Mouse (Mus musculus): ENCODE results near the gene Znrf4. TPM values are rescaled to one million over a fixed set of nuclear protein-coding genes. Genes with fewer than 3 reads are reported as not detected.

Znrf4 gene
- polyA plus RNA-seq, 1 experiment: not detected

- no peak for TF ChIP-seq POLR2A (IDR thresholded peaks at IDR 0.05; ENCODE audit: insufficient read depth, low read depth, low read length)
- no peak for TF ChIP-seq CTCF (IDR thresholded peaks at IDR 0.05; ENCODE audit: insufficient read depth, low read depth, low read length)
- Histone ChIP-seq H3K4me3 (ENCODE audit: insufficient read depth, low read depth, low read length) (no peak overlapping the region), H3K4me1 (ENCODE audit: control insufficient read depth, insufficient read depth, low read length) (peaks cover 30% of the 10 kb centered on the region), H3K27ac (ENCODE audit: insufficient read depth, low read depth, low read length) (peak overlapping the region; percentile 36; the same call in 1 of the 2 replicates)
- 67% methylated on average over 12 of the region's 12 CpGs for WGBS
Observed at GRCm38 (mm10) chr17:56550784-56551475, 38.7 kb upstream of the Znrf4 start.

GRCm38 (mm10) chr17:56548605-56549105 lies 36.4 kb upstream of the Znrf4 start:
- Histone ChIP-seq H3K27ac (ENCODE audit: insufficient read depth, low read depth, low read length) (no peak overlapping the region), H3K4me3 (ENCODE audit: insufficient read depth, low read depth, low read length) (no peak overlapping the region), H3K4me1 (ENCODE audit: control insufficient read depth, insufficient read depth, low read length) (peaks cover 30% of the 10 kb centered on the region)
- 47% methylated on average over 4 of the region's 4 CpGs for WGBS
- TF ChIP-seq POLR2A (IDR thresholded peaks at IDR 0.05; ENCODE audit: insufficient read depth, low read depth, low read length): no peak
- no peak for TF ChIP-seq CTCF (IDR thresholded peaks at IDR 0.05; ENCODE audit: insufficient read depth, low read depth, low read length)

GRCm38 (mm10) chr17:56547846-56548604 lies 35.8 kb upstream of the Znrf4 start:
- WGBS: 81% methylated on average over 9 of the region's 9 CpGs
- Histone ChIP-seq H3K4me1 (ENCODE audit: control insufficient read depth, insufficient read depth, low read length) (peaks cover 33% of the 10 kb centered on the region), H3K27ac (ENCODE audit: insufficient read depth, low read depth, low read length) (no peak overlapping the region), H3K4me3 (ENCODE audit: insufficient read depth, low read depth, low read length) (no peak overlapping the region)
- no peak for TF ChIP-seq CTCF (IDR thresholded peaks at IDR 0.05; ENCODE audit: insufficient read depth, low read depth, low read length)
- no peak for TF ChIP-seq POLR2A (IDR thresholded peaks at IDR 0.05; ENCODE audit: insufficient read depth, low read depth, low read length)

- TF ChIP-seq POLR2A (IDR thresholded peaks at IDR 0.05; ENCODE audit: insufficient read depth, low read depth, low read length) (no peak), CTCF (IDR thresholded peaks at IDR 0.05; ENCODE audit: insufficient read depth, low read depth, low read length) (no peak)
- WGBS: 52% methylated on average over 17 of the region's 17 CpGs
- no peak overlapping the region for H3K27ac ChIP-seq (ENCODE audit: insufficient read depth, low read depth, low read length)
Observed at GRCm38 (mm10) chr17:56547116-56547845, 35.0 kb upstream of the Znrf4 start.

GRCm38 (mm10) chr17:56546576-56546975 lies 34.3 kb upstream of the Znrf4 start:
- H3K4me1 ChIP-seq (ENCODE audit: control insufficient read depth, insufficient read depth, low read length): peaks cover 29% of the 10 kb centered on the region
- no peak overlapping the region for H3K27ac ChIP-seq (ENCODE audit: insufficient read depth, low read depth, low read length)
- no peak overlapping the region for H3K4me3 ChIP-seq (ENCODE audit: insufficient read depth, low read depth, low read length)
- TF ChIP-seq CTCF (IDR thresholded peaks at IDR 0.05; ENCODE audit: insufficient read depth, low read depth, low read length) (no peak), POLR2A (IDR thresholded peaks at IDR 0.05; ENCODE audit: insufficient read depth, low read depth, low read length) (no peak)
- 70% methylated on average over 5 of the region's 5 CpGs for WGBS

More at GRCm38 (mm10) chr17:56547116-56547845, 35.0 kb upstream of the Znrf4 start:
- Histone ChIP-seq H3K4me1 (ENCODE audit: control insufficient read depth, insufficient read depth, low read length) (peaks cover 33% of the 10 kb centered on the region), H3K4me3 (ENCODE audit: insufficient read depth, low read depth, low read length) (no peak overlapping the region)

GRCm38 (mm10) chr17:56545945-56546344 lies 33.7 kb upstream of the Znrf4 start:
- Histone ChIP-seq H3K4me3 (ENCODE audit: insufficient read depth, low read depth, low read length) (no peak overlapping the region), H3K27ac (ENCODE audit: insufficient read depth, low read depth, low read length) (no peak overlapping the region), H3K4me1 (ENCODE audit: control insufficient read depth, insufficient read depth, low read length) (peaks cover 24% of the 10 kb centered on the region)
- WGBS: 96% methylated on average over 1 of the region's 1 CpGs
- no peak for TF ChIP-seq CTCF (IDR thresholded peaks at IDR 0.05; ENCODE audit: insufficient read depth, low read depth, low read length)
- TF ChIP-seq POLR2A (IDR thresholded peaks at IDR 0.05; ENCODE audit: insufficient read depth, low read depth, low read length): no peak

GRCm38 (mm10) chr17:56544699-56545387 lies 32.6 kb upstream of the Znrf4 start:
- 90% methylated on average over 7 of the region's 7 CpGs for WGBS
- peaks cover 21% of the 10 kb centered on the region for H3K4me1 ChIP-seq (ENCODE audit: control insufficient read depth, insufficient read depth, low read length)
- H3K4me3 ChIP-seq (ENCODE audit: insufficient read depth, low read depth, low read length): no peak overlapping the region
- H3K27ac ChIP-seq (ENCODE audit: insufficient read depth, low read depth, low read length): no peak overlapping the region
- no peak for TF ChIP-seq POLR2A (IDR thresholded peaks at IDR 0.05; ENCODE audit: insufficient read depth, low read depth, low read length)
- TF ChIP-seq CTCF (IDR thresholded peaks at IDR 0.05; ENCODE audit: insufficient read depth, low read depth, low read length): no peak

GRCm38 (mm10) chr17:56543684-56544224 lies 31.5 kb upstream of the Znrf4 start:
- no peak overlapping the region for H3K4me3 ChIP-seq (ENCODE audit: insufficient read depth, low read depth, low read length)
- TF ChIP-seq CTCF (IDR thresholded peaks at IDR 0.05; ENCODE audit: insufficient read depth, low read depth, low read length) (no peak), POLR2A (IDR thresholded peaks at IDR 0.05; ENCODE audit: insufficient read depth, low read depth, low read length) (no peak)
- WGBS: 92% methylated on average over 3 of the region's 3 CpGs
- H3K27ac ChIP-seq (ENCODE audit: insufficient read depth, low read depth, low read length): no peak overlapping the region
- H3K4me1 ChIP-seq (ENCODE audit: control insufficient read depth, insufficient read depth, low read length): peaks cover 21% of the 10 kb centered on the region
